Mouse (Mus musculus) ovary, postnatal 36 days (tissue): ENCODE results near the gene Nfasc.

Experiments used
- DNase-seq: peaks from one replicate; pipeline ENCODE4 v3.0.0; 2022; ENCODE audit warnings: low spot score, mixed read lengths

The Nfasc gene

GRCm38 (mm10) chr1:132732307-132732706 is 9.3 kb downstream of the Nfasc start:
- no peak for DNase-seq

DNA sequence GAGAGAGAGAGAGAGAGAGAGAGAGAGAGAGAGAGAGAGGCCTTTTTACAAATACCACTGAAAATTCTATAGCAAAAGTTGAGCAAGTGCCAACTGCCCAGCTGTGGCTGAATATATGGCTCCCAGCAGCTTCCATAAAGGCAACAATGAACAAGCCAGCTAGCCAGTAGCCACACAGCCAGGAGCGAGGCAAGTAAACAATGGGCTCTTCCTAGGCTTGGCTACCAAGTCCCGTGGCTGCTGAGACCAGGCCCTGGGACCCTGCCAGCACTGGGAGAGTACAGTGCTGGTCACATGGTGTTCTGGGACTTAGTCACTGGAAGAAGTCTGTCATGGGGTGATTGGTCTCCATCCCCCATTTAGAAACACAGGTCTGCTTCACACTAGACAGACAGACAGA is 14.0 kb downstream of the Nfasc start:
- DNase-seq: no peak

DNA sequence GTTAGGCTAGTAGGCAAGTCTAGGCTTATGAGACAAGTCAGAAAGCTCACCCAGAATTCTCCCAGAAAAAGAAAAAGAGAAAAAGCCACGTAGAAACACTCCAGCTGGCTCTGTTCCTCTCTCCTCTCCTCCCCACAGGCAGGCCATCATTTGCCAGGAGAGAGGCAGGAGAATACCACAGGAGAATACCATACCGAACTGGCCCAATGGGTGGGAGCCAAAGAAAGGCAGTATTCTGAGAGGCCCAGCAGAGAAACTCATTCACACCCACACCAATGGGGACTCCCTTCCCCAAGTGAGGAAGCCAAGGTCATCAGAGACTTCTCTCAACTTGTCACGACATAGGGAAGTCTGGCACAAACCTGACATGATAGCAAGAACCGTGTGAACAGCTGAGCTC is 19.2 kb downstream of the Nfasc start:
- DNase-seq: no peak

GRCm38 (mm10) chr1:132721266-132721665 is 20.3 kb downstream of the Nfasc start:
- DNase-seq: no peak

DNA sequence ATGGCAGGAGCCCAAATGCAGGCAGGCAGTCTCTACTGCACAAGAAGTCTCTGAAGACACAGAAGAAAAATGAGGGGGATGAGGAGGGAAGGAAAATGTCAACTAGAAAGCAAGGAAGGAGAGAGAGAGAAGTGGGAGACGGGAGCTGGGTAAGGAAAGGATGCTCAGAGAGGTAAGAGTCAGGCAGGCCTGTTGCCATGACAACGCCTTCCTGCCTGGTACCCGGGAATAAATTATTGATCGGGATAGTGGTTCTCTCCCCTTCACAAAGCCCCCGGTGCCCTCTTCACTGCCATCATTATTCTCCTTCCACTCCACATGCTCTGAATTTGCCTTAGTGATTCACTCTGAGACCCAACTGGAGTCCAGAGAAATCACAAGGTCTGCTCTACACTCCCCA is 23.4 kb downstream of the Nfasc start:
- no peak for DNase-seq

DNA sequence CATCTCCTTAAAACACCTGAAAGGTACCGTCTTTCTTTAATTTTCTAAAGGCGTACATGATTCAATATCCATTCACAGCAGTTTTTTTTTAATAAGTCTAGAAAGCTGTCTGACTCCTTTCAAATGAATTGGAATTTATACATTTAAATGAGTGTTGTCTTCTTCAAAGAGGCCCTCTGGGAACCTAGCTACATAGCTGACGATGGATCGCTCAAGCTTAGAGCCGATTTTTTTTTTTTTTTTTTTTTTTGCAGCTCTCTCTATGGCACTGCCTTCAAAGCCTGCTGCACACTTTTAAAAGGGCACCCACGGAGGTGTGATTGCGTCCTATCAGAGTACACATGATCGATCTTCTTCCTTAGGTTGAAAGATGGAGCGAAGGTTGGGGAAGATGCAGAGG is 26.6 kb downstream of the Nfasc start:
- DNase-seq: no peak

- no peak for DNase-seq
Observed at GRCm38 (mm10) chr1:132709419-132709818, 32.2 kb downstream of the Nfasc start.

DNA sequence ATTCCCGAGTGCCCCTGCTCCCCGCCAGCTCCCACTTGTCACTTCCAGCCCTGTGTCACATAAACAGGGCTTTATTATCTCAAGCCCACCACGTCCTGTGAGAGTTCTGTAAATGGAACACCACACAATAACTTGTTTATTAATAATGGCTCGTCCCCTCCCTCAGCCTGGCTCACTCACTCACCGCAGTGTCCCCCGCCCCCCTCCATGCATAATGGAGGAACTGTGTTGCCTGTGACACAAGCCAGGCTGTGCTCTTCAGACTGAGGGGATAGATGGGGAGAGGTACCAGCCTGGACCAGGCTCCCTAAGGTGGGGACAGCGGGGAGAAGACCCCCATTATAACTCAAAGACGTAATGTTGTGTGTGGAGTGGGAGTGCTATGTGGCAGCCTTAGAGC is 34.3 kb downstream of the Nfasc start:
- no peak for DNase-seq

GRCm38 (mm10) chr1:132703467-132703866 is 38.1 kb downstream of the Nfasc start:
- no peak for DNase-seq

- DNase-seq: no peak
Observed at GRCm38 (mm10) chr1:132696926-132697325, 44.7 kb downstream of the Nfasc start.

- DNase-seq: no peak
Observed at GRCm38 (mm10) chr1:132696232-132696631, 45.4 kb downstream of the Nfasc start.

- DNase-seq: no peak
Observed at GRCm38 (mm10) chr1:132694007-132694406, 47.6 kb downstream of the Nfasc start.

DNA sequence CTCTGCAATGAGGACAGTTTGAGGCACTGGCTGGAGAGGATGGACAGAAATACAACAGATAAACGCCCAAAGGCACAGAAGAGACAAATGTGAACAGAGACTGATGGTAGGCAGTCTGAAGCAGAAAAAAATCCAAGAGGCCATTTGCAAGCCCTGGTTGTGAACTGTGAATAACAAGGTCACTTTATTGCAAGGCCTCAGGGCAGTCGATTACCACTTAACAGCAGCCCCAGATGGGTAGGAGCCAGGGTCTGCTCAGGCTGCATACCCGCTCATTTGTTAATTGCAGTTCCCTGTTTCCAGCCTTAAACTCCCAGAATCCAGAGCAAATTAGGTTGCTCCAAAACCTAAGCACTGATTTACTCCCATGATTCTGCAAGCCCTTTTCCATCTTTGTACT is 52.4 kb downstream of the Nfasc start:
- DNase-seq: no peak

DNA sequence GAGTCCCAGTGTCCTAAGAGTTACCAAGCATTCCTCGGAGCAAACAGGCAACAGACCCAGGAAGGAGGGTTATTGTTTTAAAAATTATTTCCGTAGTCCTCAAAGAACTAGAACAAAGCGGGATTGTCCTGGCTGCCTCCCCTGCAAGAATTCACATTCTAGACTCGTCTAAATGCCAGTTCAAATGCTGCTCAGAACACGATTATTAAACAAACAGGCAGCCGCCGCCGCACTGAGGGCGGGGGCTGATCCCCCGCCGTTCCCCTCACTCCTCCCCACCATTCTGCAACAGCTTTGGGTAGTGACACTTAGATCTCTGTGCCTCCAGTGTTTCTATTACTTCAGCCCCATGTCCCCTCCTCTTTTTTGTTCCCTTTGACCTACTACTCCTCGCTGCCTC is 62.7 kb downstream of the Nfasc start:
- no peak for DNase-seq

DNA sequence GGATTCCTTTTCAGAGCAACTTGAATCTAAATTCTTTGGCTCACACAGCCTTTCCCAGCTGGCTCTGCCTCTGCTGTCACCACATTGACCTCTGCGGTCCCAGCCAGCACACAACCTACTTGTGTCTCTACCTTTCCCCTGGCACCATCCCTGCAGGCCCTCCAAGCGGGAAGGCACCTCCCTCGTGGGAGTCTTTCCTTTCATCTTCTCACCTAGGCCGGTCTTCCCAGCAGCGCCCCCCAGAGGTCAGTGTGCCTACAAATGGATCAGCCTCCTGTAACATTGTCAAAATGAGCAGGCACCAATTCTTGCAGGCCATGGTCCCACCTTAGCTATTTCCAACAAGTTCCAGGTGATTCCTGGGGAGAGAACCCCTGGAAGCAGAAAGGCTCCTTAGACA is 63.5 kb downstream of the Nfasc start:
- DNase-seq: no peak

GRCm38 (mm10) chr1:132672704-132673103 is 68.9 kb downstream of the Nfasc start:
- no peak for DNase-seq

DNA sequence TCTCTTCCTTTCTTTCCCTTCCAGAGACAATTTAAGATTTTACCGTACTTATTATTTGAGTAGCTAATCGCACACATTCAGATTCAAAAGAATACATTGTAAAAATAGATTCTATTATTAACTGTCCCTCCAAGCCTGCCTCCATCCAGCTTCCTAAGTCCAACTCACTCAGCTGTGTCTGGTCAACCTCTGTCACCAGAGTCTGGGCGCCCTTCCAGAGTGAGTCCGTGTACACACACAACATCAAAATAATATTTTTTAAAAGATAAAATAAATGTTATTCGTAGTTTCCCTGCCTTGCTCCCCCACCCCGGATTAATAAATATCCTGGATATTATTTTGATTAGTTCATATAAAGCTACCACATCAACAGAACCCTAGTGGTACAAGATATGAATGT is 72.4 kb downstream of the Nfasc start:
- no peak for DNase-seq

DNA sequence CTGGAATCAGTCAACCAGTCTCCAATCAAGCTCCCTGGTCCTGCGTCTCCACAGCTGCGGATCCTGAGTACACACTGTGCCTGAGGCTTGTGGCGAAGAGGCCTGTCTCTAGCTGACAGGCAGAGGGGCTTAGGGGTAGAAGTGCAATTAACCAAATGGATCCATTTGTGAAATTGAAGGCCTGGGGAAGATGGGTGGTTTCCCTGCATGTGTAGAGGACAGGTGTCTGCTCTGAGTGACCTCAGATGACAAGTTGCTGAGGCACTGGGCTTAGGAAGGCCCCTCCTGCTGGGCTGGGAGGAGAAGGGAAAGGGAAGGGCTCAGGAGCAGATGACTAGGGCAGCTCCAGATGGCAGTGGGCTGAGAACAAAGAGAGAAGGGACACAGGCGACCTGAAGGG is 81.2 kb downstream of the Nfasc start:
- DNase-seq: no peak

DNA sequence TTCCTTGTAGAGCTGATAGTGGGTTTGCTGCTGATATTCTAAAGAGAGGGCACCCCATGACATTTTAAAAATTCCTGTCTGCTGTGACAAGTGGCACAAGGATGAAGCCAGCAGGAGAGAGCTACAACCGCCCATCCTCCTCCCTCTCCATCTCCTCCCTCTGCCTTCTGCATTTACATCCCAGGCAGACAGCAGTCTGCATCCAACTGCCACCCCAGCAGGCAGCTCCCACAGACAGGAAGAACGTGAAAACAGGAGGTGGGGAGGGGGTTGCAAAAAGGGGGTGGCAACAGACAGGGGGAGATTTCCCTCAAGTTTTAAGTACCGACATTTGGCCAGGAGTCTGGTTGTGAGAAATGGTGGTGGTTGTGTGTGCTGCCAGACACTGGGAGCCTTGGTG is 82.0 kb downstream of the Nfasc start:
- DNase-seq: no peak

DNA sequence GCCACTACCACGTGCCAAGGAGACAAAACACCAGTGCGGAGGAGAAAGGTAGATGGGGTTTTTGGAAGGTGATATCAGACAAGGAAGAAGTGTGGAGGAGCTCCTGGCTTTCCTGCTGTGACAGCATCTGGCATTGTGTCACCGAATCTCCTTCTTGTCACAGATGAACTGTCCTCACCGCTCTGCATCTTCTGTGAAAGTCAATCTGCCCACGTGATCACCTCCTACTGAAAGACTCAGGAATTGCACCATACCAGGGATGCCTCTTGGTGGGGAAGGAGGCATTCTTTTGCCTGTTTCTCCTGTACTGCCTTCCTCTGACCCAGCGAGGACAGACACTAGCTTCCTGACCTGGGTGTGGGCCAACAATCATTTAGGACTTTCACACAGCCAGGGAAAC is 86.0 kb downstream of the Nfasc start:
- no peak for DNase-seq

DNA sequence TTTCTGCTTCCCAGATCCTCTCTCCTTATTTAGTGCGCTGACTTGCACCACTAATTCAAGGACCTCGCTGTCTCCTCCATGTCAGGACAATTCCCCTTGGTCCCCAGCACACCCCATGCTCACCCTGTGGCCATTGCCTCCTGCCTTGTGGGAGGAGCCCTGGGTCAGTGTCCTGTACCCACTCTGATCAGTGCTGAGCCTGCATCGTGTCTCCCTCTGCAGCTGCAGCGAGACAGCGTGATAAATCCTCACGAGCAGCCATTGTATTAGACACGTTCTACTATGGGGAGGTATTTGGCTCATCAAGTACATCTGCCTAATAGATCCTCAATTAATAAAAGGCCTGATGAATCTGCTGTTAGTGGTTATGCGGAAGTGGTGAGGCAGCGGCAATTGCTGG is 86.8 kb downstream of the Nfasc start:
- no peak for DNase-seq

DNA sequence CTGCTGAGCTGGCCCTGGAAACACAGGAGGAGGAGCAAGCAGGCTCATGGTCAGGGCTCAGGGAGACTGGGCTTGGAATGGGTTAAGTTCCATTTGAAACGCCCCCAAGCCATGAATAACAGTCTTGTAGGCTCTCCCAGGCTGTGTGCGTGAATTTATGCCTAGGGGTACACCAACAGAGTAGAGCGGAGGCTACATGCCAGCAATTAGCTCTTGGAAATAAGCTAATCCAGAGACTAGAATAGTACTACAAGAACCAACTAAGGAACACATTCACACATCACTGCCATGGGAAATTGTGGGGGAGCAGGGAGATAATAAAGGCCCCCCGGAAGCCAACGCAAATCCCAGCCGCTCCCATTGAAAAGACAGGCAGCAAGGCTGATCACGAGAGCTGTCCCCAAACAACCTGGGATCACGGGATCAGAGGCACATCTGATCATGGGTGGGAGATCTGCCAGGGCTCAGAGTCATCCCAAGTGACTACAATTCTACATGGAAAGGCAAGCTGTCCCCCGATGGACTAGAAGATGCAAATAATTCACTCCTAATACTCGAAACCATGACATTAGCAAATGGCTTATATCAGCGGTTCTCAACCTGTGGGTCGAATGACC is 87.6 kb downstream of the Nfasc start:
- no peak for DNase-seq

- DNase-seq: no peak
Observed at GRCm38 (mm10) chr1:132653161-132653560, 88.4 kb downstream of the Nfasc start.

DNA sequence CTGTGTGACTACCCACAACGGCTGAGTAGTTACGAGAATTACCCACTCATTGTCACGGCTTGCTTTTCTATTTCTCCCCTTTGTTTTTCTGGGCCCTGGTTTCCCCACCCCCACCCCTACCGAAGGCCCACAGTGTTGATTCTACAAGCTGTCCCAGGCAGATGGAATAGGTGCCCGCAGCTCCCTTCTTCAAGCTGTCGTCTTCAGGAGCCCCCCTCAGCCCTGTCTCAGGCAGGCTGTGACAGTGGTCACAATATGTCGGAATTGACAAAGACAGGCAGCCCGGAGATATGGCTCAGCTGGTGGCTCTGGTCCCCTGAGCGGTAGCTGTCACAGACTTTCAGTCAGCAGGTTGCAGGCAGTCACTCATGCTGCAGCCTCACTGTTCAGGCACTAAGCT is 90.9 kb downstream of the Nfasc start:
- DNase-seq: no peak

GRCm38 (mm10) chr1:132647958-132648357 is 93.6 kb downstream of the Nfasc start:
- no peak for DNase-seq
